Mouse (Mus musculus) embryonic facial prominence, embryonic 10.5 days (tissue): ENCODE measurements around the gene Eef1a1. TPM values are rescaled to one million over a fixed set of nuclear protein-coding genes. Genes with fewer than 3 reads are reported as not detected.
"Not testable (repeated sequence)": the region's sequence is repeated elsewhere in the genome, so short reads cannot be mapped to it uniquely, and the experiment has no call there.

Experiments used
- DNase-seq: peaks from one replicate; pipeline ENCODE4 v3.0.0-alpha.2; 2017; ENCODE audit warnings: low spot score
- H3K27ac ChIP-seq: fragments of 300-500 bp; sonication (generic); replicated peaks from 2 replicates; pipeline ENCODE4 v1.5.1; 2016; ENCODE audit warnings: mild to moderate bottlenecking
- H3K27me3 ChIP-seq: fragments of 300-500 bp; sonication (generic); replicated peaks from 2 replicates; pipeline ENCODE4 v1.6.1; 2016; ENCODE audit warnings: low read depth, mild to moderate bottlenecking; ENCODE audit not compliant: poor library complexity, severe bottlenecking
- H3K36me3 ChIP-seq: fragments of 300-500 bp; sonication (generic); replicated peaks from 2 replicates; pipeline ENCODE4 v1.6.1; 2016; ENCODE audit warnings: mild to moderate bottlenecking, moderate library complexity
- H3K4me1 ChIP-seq: fragments of 300-500 bp; sonication (generic); 2 replicates; pipeline ENCODE4 v1.6.1; 2016
- H3K4me3 ChIP-seq: fragments of 300-500 bp; sonication (generic); 2 replicates; pipeline ENCODE4 v1.5.1; 2016; ENCODE audit warnings: mild to moderate bottlenecking, moderate library complexity
- H3K9me3 ChIP-seq: fragments of 300-500 bp; sonication (generic); 2 replicates; pipeline ENCODE4 v1.6.1; 2016; ENCODE audit warnings: mild to moderate bottlenecking
- WGBS: fragments of 180-500 bp; shearing (Covaris S2); methylation state at CpG from one replicate; pipeline ENCODE4 v1.1.7; 2016; 5-methylcytosine and 5-hydroxymethylcytosine counted together
- polyA plus RNA-seq: library from polyadenylated mRNA; unstranded; fragments of >200 nt; fragmentation: Nextera tagmentation; extraction: Ambion mirVana; gene quantifications from 2 replicates; pipeline ENCODE4 v1.2.1, GENCODE M21; 2016

The Eef1a1 gene
- polyA plus RNA-seq, 1 experiment from 2014 or later, result 3,838 TPM

- DNase-seq, result no peak
- 82% methylated on average over 3 of the region's 3 CpGs for whole genome bisulfite sequencing
- H3K36me3 ChIP-seq, result no peaks in the 10 kb centered on the region
- no peaks in the 10 kb centered on the region for H3K27me3 ChIP-seq
- H3K9me3 ChIP-seq, result no peaks in the 10 kb centered on the region
- H3K27ac ChIP-seq, result peak overlapping the region; percentile 92
- peaks cover 35% of the 10 kb centered on the region for H3K4me1 ChIP-seq
- no peak overlapping the region for H3K4me3 ChIP-seq
Observed at GRCm38 (mm10) chr9:78504679-78505078, 15.7 kb upstream of the Eef1a1 start.

GRCm38 (mm10) chr9:78504133-78504532 is 15.2 kb upstream of the Eef1a1 start:
- Histone ChIP-seq H3K4me1 (peaks cover 35% of the 10 kb centered on the region), H3K4me3 (no peak overlapping the region), H3K27ac (peak overlapping the region; percentile 92), H3K9me3 (no peaks in the 10 kb centered on the region), H3K27me3 (no peaks in the 10 kb centered on the region), H3K36me3 (no peaks in the 10 kb centered on the region)
- WGBS, result 64% methylated on average over 4 of the region's 4 CpGs
- no peak for DNase-seq

GRCm38 (mm10) chr9:78503223-78504079 is 14.5 kb upstream of the Eef1a1 start:
- Histone ChIP-seq H3K4me1 (peaks cover 35% of the 10 kb centered on the region), H3K4me3 (peak overlapping the region; percentile 41), H3K36me3 (no peaks in the 10 kb centered on the region), H3K9me3 (no peaks in the 10 kb centered on the region), H3K27me3 (no peaks in the 10 kb centered on the region), H3K27ac (peak overlapping the region; percentile 92)
- DNase-seq, result peak; percentile 67
- WGBS, result 2% methylated on average over 6 of the region's 6 CpGs

- no peak overlapping the region for H3K27ac ChIP-seq
- DNase-seq, result no peak
- H3K4me3 ChIP-seq, result no peak overlapping the region
- H3K36me3 ChIP-seq, result no peaks in the 10 kb centered on the region
- peaks cover 34% of the 10 kb centered on the region for H3K4me1 ChIP-seq
- WGBS, result 82% methylated on average over 4 of the region's 4 CpGs
- H3K9me3 ChIP-seq, result no peaks in the 10 kb centered on the region
- no peaks in the 10 kb centered on the region for H3K27me3 ChIP-seq
Observed at GRCm38 (mm10) chr9:78501284-78501683, 12.3 kb upstream of the Eef1a1 start.

- H3K4me3 ChIP-seq, result no peak overlapping the region
- H3K36me3 ChIP-seq, result no peaks in the 10 kb centered on the region
- peaks cover 29% of the 10 kb centered on the region for H3K4me1 ChIP-seq
- no peak for DNase-seq
- no peak overlapping the region for H3K27ac ChIP-seq
- no peaks in the 10 kb centered on the region for H3K9me3 ChIP-seq
- 63% methylated on average over 3 of the region's 3 CpGs for WGBS
- no peaks in the 10 kb centered on the region for H3K27me3 ChIP-seq
Observed at GRCm38 (mm10) chr9:78500386-78500785, 11.4 kb upstream of the Eef1a1 start.

GRCm38 (mm10) chr9:78493171-78493570 is 4.2 kb upstream of the Eef1a1 start:
- Histone ChIP-seq H3K36me3 (no peaks in the 10 kb centered on the region), H3K27me3 (no peaks in the 10 kb centered on the region), H3K27ac (no peak overlapping the region), H3K4me1 (peaks cover 10% of the 10 kb centered on the region), H3K4me3 (no peak overlapping the region), H3K9me3 (no peaks in the 10 kb centered on the region)
- WGBS, result 92% methylated on average over 7 of the region's 7 CpGs
- DNase-seq, result no peak

GRCm38 (mm10) chr9:78492254-78492653 is 3.3 kb upstream of the Eef1a1 start:
- no peak for DNase-seq

GRCm38 (mm10) chr9:78491169-78491568 is 2.2 kb upstream of the Eef1a1 start:
- DNase-seq, result no peak
- WGBS, result 84% methylated on average over 3 of the region's 3 CpGs
- Histone ChIP-seq H3K27me3 (no peaks in the 10 kb centered on the region), H3K9me3 (no peaks in the 10 kb centered on the region), H3K27ac (no peak overlapping the region), H3K36me3 (no peaks in the 10 kb centered on the region), H3K4me1 (peaks cover 10% of the 10 kb centered on the region), H3K4me3 (no peak overlapping the region)

More at GRCm38 (mm10) chr9:78492254-78492653, 3.3 kb upstream of the Eef1a1 start:
- no peaks in the 10 kb centered on the region for H3K9me3 ChIP-seq
- H3K27me3 ChIP-seq, result no peaks in the 10 kb centered on the region
- peaks cover 10% of the 10 kb centered on the region for H3K4me1 ChIP-seq
- 92% methylated on average over 3 of the region's 3 CpGs for WGBS
- no peak overlapping the region for H3K27ac ChIP-seq
- no peak overlapping the region for H3K4me3 ChIP-seq
- H3K36me3 ChIP-seq, result no peaks in the 10 kb centered on the region

GRCm38 (mm10) chr9:78488021-78488420 is 930 bp downstream of the Eef1a1 start:
- WGBS, result 92% methylated on average over 5 of the region's 5 CpGs

GRCm38 (mm10) chr9:78484660-78485059 is 4.3 kb downstream of the Eef1a1 start:
- H3K27me3 ChIP-seq, result no peaks in the 10 kb centered on the region
- peaks cover 17% of the 10 kb centered on the region for H3K4me1 ChIP-seq
- H3K4me3 ChIP-seq, result no peak overlapping the region
- H3K36me3 ChIP-seq, result peaks cover 13% of the 10 kb centered on the region
- H3K9me3 ChIP-seq, result no peaks in the 10 kb centered on the region
- WGBS, result 73% methylated on average over 3 of the region's 3 CpGs
- H3K27ac ChIP-seq, result no peak overlapping the region
- DNase-seq, result no peak

More at GRCm38 (mm10) chr9:78488021-78488420, 930 bp downstream of the Eef1a1 start:
- H3K27ac ChIP-seq, H3K36me3 ChIP-seq, DNase-seq, H3K4me1 ChIP-seq, H3K27me3 ChIP-seq, H3K4me3 ChIP-seq, H3K9me3 ChIP-seq: not testable (repeated sequence)

GRCm38 (mm10) chr9:78482386-78482785 is 6.6 kb downstream of the Eef1a1 start:
- Histone ChIP-seq H3K9me3 (no peaks in the 10 kb centered on the region), H3K36me3 (peaks cover 34% of the 10 kb centered on the region), H3K4me3 (peak overlapping the region; percentile 78), H3K27ac (peak overlapping the region; percentile 96), H3K4me1 (peaks cover 17% of the 10 kb centered on the region), H3K27me3 (no peaks in the 10 kb centered on the region)
- no peak for DNase-seq
- WGBS, result 9% methylated on average over 3 of the region's 3 CpGs

GRCm38 (mm10) chr9:78481423-78482331 is 7.3 kb downstream of the Eef1a1 start:
- peak; percentile 99 for DNase-seq
- H3K27ac ChIP-seq, result peak overlapping the region; percentile 96
- WGBS, result under 1% methylated on average over 75 of the region's 77 CpGs
- H3K4me1 ChIP-seq, result peaks cover 17% of the 10 kb centered on the region
- H3K36me3 ChIP-seq, result peaks cover 41% of the 10 kb centered on the region
- H3K27me3 ChIP-seq, result no peaks in the 10 kb centered on the region
- no peaks in the 10 kb centered on the region for H3K9me3 ChIP-seq
- peak overlapping the region; percentile 78 for H3K4me3 ChIP-seq
